Mouse (Mus musculus) gonadal fat pad, adult 2 months (tissue): ENCODE results near the gene Wdhd1. TPM values are rescaled to one million over a fixed set of nuclear protein-coding genes. Genes with fewer than 3 reads are reported as not detected.

Experiments
- DNase-seq: peaks from one replicate; pipeline ENCODE4 v3.0.0-alpha.2; 2012; ENCODE audit warnings: low read depth
- polyA plus RNA-seq: library from polyadenylated mRNA; depleted of rRNA; stranded (reverse); fragments of >200 nt; gene quantifications from 2 replicates; pipeline ENCODE4 v1.2.3, GENCODE M21; 2012

Gene Wdhd1
- polyA plus RNA-seq, 1 experiment, result 1.2 TPM

- DNase-seq, result no peak
Measured at GRCm38 (mm10) chr14:47222631-47223450, 53.8 kb downstream of the Wdhd1 start.

GRCm38 (mm10) chr14:47221567-47221966, 55.1 kb downstream of the Wdhd1 start:
- DNase-seq, result no peak

GRCm38 (mm10) chr14:47220231-47221025, 56.2 kb downstream of the Wdhd1 start:
- DNase-seq, result no peak

GRCm38 (mm10) chr14:47218766-47219606, 57.7 kb downstream of the Wdhd1 start:
- DNase-seq, result no peak

- DNase-seq, result no peak
Measured at GRCm38 (mm10) chr14:47216541-47216940, 60.1 kb downstream of the Wdhd1 start.

- no peak for DNase-seq
Measured at GRCm38 (mm10) chr14:47214367-47214766, 62.3 kb downstream of the Wdhd1 start.

GRCm38 (mm10) chr14:47213305-47213704, 63.4 kb downstream of the Wdhd1 start:
- DNase-seq, result no peak

- DNase-seq, result no peak
Measured at GRCm38 (mm10) chr14:47209669-47210164, 66.9 kb downstream of the Wdhd1 start.

GRCm38 (mm10) chr14:47208564-47209493, 67.8 kb downstream of the Wdhd1 start:
- DNase-seq, result no peak

- no peak for DNase-seq
Measured at GRCm38 (mm10) chr14:47206601-47207000, 70.1 kb downstream of the Wdhd1 start.

- DNase-seq, result no peak
Measured at GRCm38 (mm10) chr14:47205270-47205972, 71.2 kb downstream of the Wdhd1 start.

- DNase-seq, result no peak
Measured at GRCm38 (mm10) chr14:47197340-47197739, 79.3 kb downstream of the Wdhd1 start.

- no peak for DNase-seq
Measured at GRCm38 (mm10) chr14:47196711-47197110, 79.9 kb downstream of the Wdhd1 start.

GRCm38 (mm10) chr14:47194096-47194495, 82.6 kb downstream of the Wdhd1 start:
- DNase-seq, result no peak

GRCm38 (mm10) chr14:47193506-47193905, 83.2 kb downstream of the Wdhd1 start:
- DNase-seq, result no peak

GRCm38 (mm10) chr14:47191861-47192260, 84.8 kb downstream of the Wdhd1 start:
- DNase-seq, result no peak
